Mouse (Mus musculus): ENCODE measurements around the gene Atxn1. TPM values are rescaled to one million over a fixed set of nuclear protein-coding genes. Genes with fewer than 3 reads are reported as not detected.

Atxn1 gene
- total and polyA plus RNA-seq, 2 experiments from 2014 or later: 8.6 to 44.6 TPM

GRCm38 (mm10) chr13:45514832-45515422, 449.9 kb downstream of the Atxn1 start:
- no peaks in the 10 kb centered on the region for H3K9me3 ChIP-seq (ENCODE audit: low read length)
- no peak for TF ChIP-seq CTCF (IDR thresholded peaks at IDR 0.05; ENCODE audit: low read depth)
- H3K9ac ChIP-seq (replicated peaks; ENCODE audit: low read length): no peak overlapping the region
- no peaks in the 10 kb centered on the region for H3K27me3 ChIP-seq (ENCODE audit: insufficient read depth, low read length)
- 23% methylated on average over 8 of the region's 8 CpGs for WGBS
- DNase-seq (ENCODE audit: low spot score) (peak; percentile 33), ATAC-seq (no peak)
- H3K27ac ChIP-seq: no peak overlapping the region
- no peak overlapping the region for H3K4me3 ChIP-seq (ENCODE audit: low read length)
- no peaks in the 10 kb centered on the region for H3K36me3 ChIP-seq (ENCODE audit: insufficient read depth, low read length)
- peaks cover 12% of the 10 kb centered on the region for H3K4me1 ChIP-seq (ENCODE audit: insufficient read depth, low read length)
- no peak overlapping the region for H3K4me2 ChIP-seq (ENCODE audit: low read depth, low read length)

- peaks cover 12% of the 10 kb centered on the region for H3K4me1 ChIP-seq (ENCODE audit: insufficient read depth, low read length)
- 92% methylated on average over 5 of the region's 5 CpGs for WGBS
- H3K27ac ChIP-seq: no peak overlapping the region
- H3K9me3 ChIP-seq (ENCODE audit: low read length): no peaks in the 10 kb centered on the region
- no peak for TF ChIP-seq CTCF (IDR thresholded peaks at IDR 0.05; ENCODE audit: low read depth)
- no peak overlapping the region for H3K4me3 ChIP-seq (ENCODE audit: low read length)
- H3K4me2 ChIP-seq (ENCODE audit: low read depth, low read length): no peak overlapping the region
- no peak for DNase-seq (ENCODE audit: low spot score)
- no peak for ATAC-seq
- H3K9ac ChIP-seq (replicated peaks; ENCODE audit: low read length): no peak overlapping the region
- no peaks in the 10 kb centered on the region for H3K27me3 ChIP-seq (ENCODE audit: insufficient read depth, low read length)
- no peaks in the 10 kb centered on the region for H3K36me3 ChIP-seq (ENCODE audit: insufficient read depth, low read length)
Observed at GRCm38 (mm10) chr13:45514115-45514514, 450.7 kb downstream of the Atxn1 start.

- Histone ChIP-seq H3K9me3 (ENCODE audit: low read length) (no peaks in the 10 kb centered on the region), H3K4me1 (ENCODE audit: insufficient read depth, low read length) (peaks cover 12% of the 10 kb centered on the region), H3K4me3 (ENCODE audit: low read length) (no peak overlapping the region), H3K9ac (replicated peaks; ENCODE audit: low read length) (no peak overlapping the region), H3K27ac (no peak overlapping the region), H3K4me2 (ENCODE audit: low read depth, low read length) (no peak overlapping the region), H3K27me3 (ENCODE audit: insufficient read depth, low read length) (no peaks in the 10 kb centered on the region), H3K36me3 (ENCODE audit: insufficient read depth, low read length) (no peaks in the 10 kb centered on the region)
- no peak for TF ChIP-seq CTCF (IDR thresholded peaks at IDR 0.05; ENCODE audit: low read depth)
- 77% methylated on average over 12 of the region's 12 CpGs for WGBS
- no peak for DNase-seq (ENCODE audit: low spot score)
- ATAC-seq: no peak
Observed at GRCm38 (mm10) chr13:45513009-45513984, 451.5 kb downstream of the Atxn1 start.

GRCm38 (mm10) chr13:45512531-45512930, 452.3 kb downstream of the Atxn1 start:
- Histone ChIP-seq H3K27me3 (ENCODE audit: insufficient read depth, low read length) (no peaks in the 10 kb centered on the region), H3K36me3 (ENCODE audit: insufficient read depth, low read length) (no peaks in the 10 kb centered on the region), H3K4me2 (ENCODE audit: low read depth, low read length) (no peak overlapping the region), H3K4me1 (ENCODE audit: insufficient read depth, low read length) (peaks cover 12% of the 10 kb centered on the region), H3K4me3 (ENCODE audit: low read length) (no peak overlapping the region), H3K27ac (no peak overlapping the region), H3K9me3 (ENCODE audit: low read length) (no peaks in the 10 kb centered on the region), H3K9ac (replicated peaks; ENCODE audit: low read length) (no peak overlapping the region)
- no peak for TF ChIP-seq CTCF (IDR thresholded peaks at IDR 0.05; ENCODE audit: low read depth)
- no peak for ATAC-seq
- DNase-seq (ENCODE audit: low spot score): no peak
- 82% methylated on average over 8 of the region's 8 CpGs for WGBS

- WGBS: 89% methylated on average over 6 of the region's 6 CpGs
- no peak overlapping the region for H3K27ac ChIP-seq
- no peak for ATAC-seq
Observed at GRCm38 (mm10) chr13:45511706-45512435, 452.9 kb downstream of the Atxn1 start.

GRCm38 (mm10) chr13:45509366-45509765, 455.4 kb downstream of the Atxn1 start:
- H3K27me3 ChIP-seq (ENCODE audit: insufficient read depth, low read length): no peaks in the 10 kb centered on the region
- no peak for ATAC-seq
- H3K9ac ChIP-seq (replicated peaks; ENCODE audit: low read length): no peak overlapping the region
- 62% methylated on average over 6 of the region's 6 CpGs for WGBS
- H3K4me2 ChIP-seq (ENCODE audit: low read depth, low read length): peak overlapping the region; percentile 80; the same call in 1 of the 2 replicates
- no peak for TF ChIP-seq CTCF (IDR thresholded peaks at IDR 0.05; ENCODE audit: low read depth)
- no peak overlapping the region for H3K27ac ChIP-seq
- H3K4me1 ChIP-seq (ENCODE audit: insufficient read depth, low read length): no peaks in the 10 kb centered on the region
- no peak for DNase-seq (ENCODE audit: low spot score)
- H3K36me3 ChIP-seq (ENCODE audit: insufficient read depth, low read length): no peaks in the 10 kb centered on the region
- no peak overlapping the region for H3K4me3 ChIP-seq (ENCODE audit: low read length)
- no peaks in the 10 kb centered on the region for H3K9me3 ChIP-seq (ENCODE audit: low read length)

More at GRCm38 (mm10) chr13:45511706-45512435, 452.9 kb downstream of the Atxn1 start:
- Histone ChIP-seq H3K27me3 (ENCODE audit: insufficient read depth, low read length) (no peaks in the 10 kb centered on the region), H3K4me1 (ENCODE audit: insufficient read depth, low read length) (peaks cover 9% of the 10 kb centered on the region), H3K4me2 (ENCODE audit: low read depth, low read length) (no peak overlapping the region), H3K9me3 (ENCODE audit: low read length) (no peaks in the 10 kb centered on the region), H3K9ac (replicated peaks; ENCODE audit: low read length) (no peak overlapping the region), H3K4me3 (ENCODE audit: low read length) (no peak overlapping the region), H3K36me3 (ENCODE audit: insufficient read depth, low read length) (no peaks in the 10 kb centered on the region)
- DNase-seq (ENCODE audit: low spot score): no peak
- no peak for TF ChIP-seq CTCF (IDR thresholded peaks at IDR 0.05; ENCODE audit: low read depth)

Measured in hindbrain, postnatal 0 days (tissue).